Comparison of ENCODE assay signal across 28 mouse cellular contexts in the genomic region with DNA sequence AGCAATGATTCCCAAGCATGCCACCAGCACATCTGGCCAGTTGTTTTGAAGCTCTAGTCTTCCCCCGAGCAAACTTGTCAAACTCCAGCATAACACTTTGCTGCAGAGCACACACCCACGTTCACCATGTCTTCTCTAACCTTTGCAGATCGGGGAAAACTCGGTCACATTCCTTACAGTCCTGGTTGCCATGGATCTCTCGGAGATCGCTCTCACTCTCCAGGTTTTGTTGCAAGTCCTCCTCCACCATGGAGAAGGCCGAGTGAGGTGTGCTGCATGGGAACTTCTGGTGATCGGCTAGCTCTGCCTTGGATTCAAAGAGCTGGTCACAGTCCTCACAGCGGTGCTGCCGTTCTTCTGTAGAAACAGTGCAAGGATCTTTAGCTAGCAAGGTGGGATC.
DNase-seq lines count a peak whose midpoint lies in the region; ATAC-seq lines count a peak whose summit lies in the region.
"Had no signal": no experiment of that assay in that cellular context is flagged by ENCODE, and none has a peak within 500 bp of the region (broad histone marks: within the 10 kb centered on the region; RNA-seq: fewer than 3 reads in every experiment).

No protein-coding gene starts in this region.

- DNase-seq in kidney, postnatal 14 days = peak; percentile 15
- DNase-seq in ES-CJ7 (ENCODE audit: low read depth, low spot score) (peak; percentile 31), R1 (ENCODE audit: low read depth, low spot score) (peak; percentile 76), liver (no peak)
- peak; percentile 14 for DNase-seq in yolk sac, embryonic 10.5 days (ENCODE audit: low spot score)
- DNase-seq: adrenal gland, adult 2 months; adrenal gland, postnatal 14 days; cerebellum, adult 11-12 months; cerebellum, adult 8-10 months; cerebellum, postnatal 10 days; cerebellum, postnatal 36 days; embryo, embryonic 11 days; gastrocnemius, postnatal 10 days; gastrocnemius, postnatal 36 days; heart, adult 2 months; heart, postnatal 14 days; heart, postnatal 4 days had no signal

- WGBS in kidney, embryonic 16.5 days = 67% methylated on average over 10 of the region's 10 CpGs

- no peak overlapping the region for H3K4me2 ChIP-seq in kidney, embryonic 16.5 days (replicated peaks; ENCODE audit: low read depth, low read length)
- H3K4me2 ChIP-seq: embryonic facial prominence, embryonic 13.5 days; forebrain, embryonic 12.5 days; forebrain, embryonic 15.5 days; heart, embryonic 13.5 days; hindbrain, embryonic 14.5 days had no signal

- H3K4me1 ChIP-seq in kidney, embryonic 16.5 days (ENCODE audit: insufficient read depth, low read length) = no peaks in the 10 kb centered on the region
- H3K4me1 ChIP-seq: embryonic facial prominence, embryonic 10.5 days; embryonic facial prominence, embryonic 13.5 days; forebrain, embryonic 12.5 days; forebrain, embryonic 15.5 days; heart, embryonic 10.5 days; heart, embryonic 13.5 days had no signal

- no peak overlapping the region for H3K4me3 ChIP-seq in kidney, embryonic 16.5 days (ENCODE audit: low read length)
- H3K4me3 ChIP-seq: embryonic facial prominence, embryonic 10.5 days; embryonic facial prominence, embryonic 13.5 days; erythroblast, embryonic 14.5 days; forebrain, embryonic 12.5 days; forebrain, embryonic 15.5 days; heart, adult 2 months; heart, embryonic 10.5 days; heart, embryonic 13.5 days had no signal

- no peaks in the 10 kb centered on the region for H3K27me3 ChIP-seq in kidney, embryonic 16.5 days (ENCODE audit: insufficient read depth, low read length)
- H3K27me3 ChIP-seq: embryonic facial prominence, embryonic 13.5 days; forebrain, embryonic 12.5 days; forebrain, embryonic 15.5 days; heart, embryonic 13.5 days had no signal

- no peak overlapping the region for H3K9ac ChIP-seq in kidney, embryonic 16.5 days (replicated peaks; ENCODE audit: low read length)
- H3K9ac ChIP-seq: embryonic facial prominence, embryonic 13.5 days; forebrain, embryonic 12.5 days; forebrain, embryonic 15.5 days; heart, embryonic 13.5 days; hindbrain, embryonic 14.5 days had no signal

- peaks cover 26% of the 10 kb centered on the region; the same call in 1 of the 2 replicates for H3K36me3 ChIP-seq in kidney, embryonic 16.5 days (ENCODE audit: insufficient read depth, low read length)
- H3K36me3 ChIP-seq: forebrain, embryonic 12.5 days; forebrain, embryonic 15.5 days had no signal

- no peaks in the 10 kb centered on the region for H3K9me3 ChIP-seq in kidney, embryonic 16.5 days (ENCODE audit: low read length)
- H3K9me3 ChIP-seq: embryonic facial prominence, embryonic 10.5 days; embryonic facial prominence, embryonic 13.5 days; forebrain, embryonic 12.5 days; forebrain, embryonic 15.5 days; heart, embryonic 10.5 days; heart, embryonic 13.5 days had no signal

- no peak overlapping the region for H3K27ac ChIP-seq in kidney, embryonic 16.5 days (ENCODE audit: low read length)
- H3K27ac ChIP-seq: embryonic facial prominence, embryonic 10.5 days; embryonic facial prominence, embryonic 13.5 days; forebrain, embryonic 12.5 days; forebrain, embryonic 15.5 days; heart, adult 2 months; heart, embryonic 10.5 days; heart, embryonic 13.5 days; hindbrain, embryonic 14.5 days; hindbrain, postnatal 0 days had no signal

- ATAC-seq in kidney, embryonic 16.5 days (ENCODE audit: low FRiP score, low TSS enrichment) = no peak
- ATAC-seq: CD4-positive, CD25-positive, alpha-beta regulatory T cell, adult 4 months; forebrain, embryonic 15.5 days; hindbrain, postnatal 0 days had no signal
